In the genomic region with DNA sequence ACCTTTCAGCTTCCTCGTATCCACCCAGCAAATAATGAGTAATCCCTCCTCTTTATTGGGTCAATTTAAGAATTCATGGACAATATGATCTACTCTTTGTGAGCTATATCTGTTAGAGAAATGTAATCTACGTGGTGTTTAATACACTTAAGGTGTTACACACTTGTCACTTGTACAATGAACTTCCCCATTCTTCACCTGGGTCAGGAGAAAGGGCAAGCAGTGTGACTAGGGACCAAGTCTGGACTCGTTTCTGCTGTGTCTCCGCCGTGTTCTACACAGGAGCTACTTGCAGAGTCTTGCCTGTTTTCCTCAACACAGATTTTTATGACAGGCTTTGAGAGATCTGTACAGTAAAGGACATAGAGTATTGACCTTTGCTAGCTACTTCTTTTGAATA, we compare ENCODE assay signal across 24 mouse cellular contexts.
"Had no signal": no experiment of that assay in that cellular context is flagged by ENCODE, and none has a peak within 500 bp of the region (broad histone marks: within the 10 kb centered on the region; RNA-seq: fewer than 3 reads in every experiment).

No protein-coding gene starts in this region.

- H3K4me2 ChIP-seq: heart, embryonic 11.5 days; heart, embryonic 13.5 days; heart, embryonic 15.5 days; hindbrain, embryonic 13.5 days; hindbrain, embryonic 15.5 days; limb, embryonic 12.5 days; liver, embryonic 11.5 days had no signal

- H3K9ac ChIP-seq: heart, embryonic 13.5 days; heart, embryonic 15.5 days; hindbrain, embryonic 13.5 days; hindbrain, embryonic 15.5 days; limb, embryonic 12.5 days had no signal

- H3K9me3 ChIP-seq: heart, embryonic 13.5 days; heart, embryonic 15.5 days; hindbrain, embryonic 13.5 days; hindbrain, embryonic 15.5 days; limb, embryonic 10.5 days; limb, embryonic 12.5 days had no signal

- H3K36me3 ChIP-seq: heart, embryonic 13.5 days; heart, embryonic 15.5 days; hindbrain, embryonic 13.5 days; hindbrain, embryonic 15.5 days; limb, embryonic 10.5 days; limb, embryonic 12.5 days had no signal

- H3K27me3 ChIP-seq: heart, embryonic 13.5 days; heart, embryonic 15.5 days; hindbrain, embryonic 13.5 days; hindbrain, embryonic 15.5 days; limb, embryonic 12.5 days had no signal

- H3K4me1 ChIP-seq: heart, embryonic 15.5 days; hindbrain, embryonic 13.5 days; limb, embryonic 10.5 days; limb, embryonic 12.5 days had no signal

- H3K27ac ChIP-seq: gastrocnemius, adult 2 months; heart, adult 2 months; heart, embryonic 13.5 days; heart, embryonic 15.5 days; hindbrain, embryonic 13.5 days; hindbrain, embryonic 15.5 days; hindbrain, postnatal 0 days; left cerebral cortex, adult 2 months; limb, embryonic 10.5 days; limb, embryonic 12.5 days had no signal

- ATAC-seq: hindbrain, postnatal 0 days had no signal

- H3K4me3 ChIP-seq: gastrocnemius, adult 2 months; heart, adult 2 months; heart, embryonic 13.5 days; heart, embryonic 15.5 days; hindbrain, embryonic 13.5 days; hindbrain, embryonic 15.5 days; left cerebral cortex, adult 2 months; limb, embryonic 10.5 days; limb, embryonic 12.5 days had no signal

- DNase-seq: gastrocnemius, adult 2 months; gastrocnemius, postnatal 10 days; gastrocnemius, postnatal 25 days; heart, adult 2 months; heart, postnatal 14 days; heart, postnatal 36 days; kidney, adult 18-20 months; kidney, adult 8-10 months; kidney, postnatal 10 days; kidney, postnatal 25 days; kidney, postnatal 4 days; layer of hippocampus, adult 9-11 months; layer of hippocampus, postnatal 36 days; liver had no signal
